Mouse (Mus musculus) limb, embryonic 14.5 days (tissue): ENCODE measurements at regions not wholly inside any gene's neighbourhood (a gene's known extent, or its start where the extent isn't known, plus 50 kb on each side); places are given as distances from the start of the nearest gene placed in this dataset.
A peak's percentile ranks its signal among the peaks of the same experiment; 100 is the strongest.

Experiments used
- ATAC-seq: fragments of 200-750 bp; cut with Nextera tagmentation; 2 replicates; pipeline ENCODE4 v1.8.0; 2017; ENCODE audit warnings: low read depth, moderate number of reproducible peaks, moderate TSS enrichment; ENCODE audit not compliant: low FRiP score
- DNase-seq: peaks from one replicate; pipeline ENCODE4 v3.0.0-alpha.2; 2015; ENCODE audit warnings: low spot score
- H3K27ac ChIP-seq: fragments of 300-500 bp; sonication (generic); replicated peaks from 2 replicates; pipeline ENCODE4 v1.5.1; 2014; ENCODE audit warnings: low read depth, mild to moderate bottlenecking, low read length, moderate library complexity, mixed read lengths
- H3K27me3 ChIP-seq: fragments of 300-500 bp; sonication (generic); 2 replicates; pipeline ENCODE4 v1.6.1; 2014; ENCODE audit warnings: low read length, mixed read lengths; ENCODE audit not compliant: control insufficient read depth, insufficient read depth
- H3K36me3 ChIP-seq: fragments of 300-500 bp; sonication (generic); 2 replicates; pipeline ENCODE4 v1.6.1; 2014; ENCODE audit warnings: mild to moderate bottlenecking, low read length, moderate library complexity, mixed read lengths; ENCODE audit not compliant: control insufficient read depth, insufficient read depth
- H3K4me1 ChIP-seq: fragments of 300-500 bp; sonication (generic); 2 replicates; pipeline ENCODE4 v1.6.1; 2014; ENCODE audit warnings: antibody characterized with exemption, low read length, mixed read lengths; ENCODE audit not compliant: control insufficient read depth, insufficient read depth
- H3K4me2 ChIP-seq: fragments of 300-500 bp; sonication (generic); replicated peaks from 2 replicates; pipeline ENCODE4 v1.6.1; 2014; ENCODE audit warnings: low read depth, mild to moderate bottlenecking, low read length, moderate library complexity; ENCODE audit not compliant: severe bottlenecking
- H3K4me3 ChIP-seq: fragments of 300-500 bp; sonication (generic); replicated peaks from 2 replicates; pipeline ENCODE4 v1.5.1; 2014; ENCODE audit warnings: low read length
- H3K9ac ChIP-seq: fragments of 300-500 bp; sonication (generic); 2 replicates; pipeline ENCODE4 v1.6.1; 2014; ENCODE audit warnings: mild to moderate bottlenecking, low read depth, low read length, moderate library complexity; ENCODE audit not compliant: severe bottlenecking
- H3K9me3 ChIP-seq: fragments of 300-500 bp; sonication (generic); 2 replicates; pipeline ENCODE4 v1.6.1; 2016; ENCODE audit warnings: low read length; ENCODE audit not compliant: control insufficient read depth
- POLR2A ChIP-seq: fragments of 200-500 bp; IDR thresholded peaks from 2 replicates; pipeline ENCODE4 v1.8.0; 2012; ENCODE audit warnings: inconsistent platforms, mild to moderate bottlenecking, moderate library complexity, borderline replicate concordance; ENCODE audit not compliant: insufficient read depth, insufficient read length; ENCODE audit errors: extremely low read depth
- WGBS: fragments of 180-500 bp; shearing (Covaris S2); extraction: QIAGEN DNeasy Blood & Tissue Kit; methylation state at CpG from one replicate; pipeline ENCODE4 v1.1.7; 2014; 5-methylcytosine and 5-hydroxymethylcytosine counted together

- H3K27ac ChIP-seq, result no peak overlapping the region
- H3K4me2 ChIP-seq, result no peak overlapping the region
- 75% methylated on average over 9 of the region's 9 CpGs for WGBS
- no peaks in the 10 kb centered on the region for H3K4me1 ChIP-seq
- DNase-seq (peak; percentile 12), ATAC-seq (no peak)
- H3K27me3 ChIP-seq, result no peaks in the 10 kb centered on the region
- H3K4me3 ChIP-seq, result no peak overlapping the region
- no peaks in the 10 kb centered on the region for H3K36me3 ChIP-seq
- H3K9me3 ChIP-seq, result no peaks in the 10 kb centered on the region
- H3K9ac ChIP-seq, result no peak overlapping the region
- no peak for TF ChIP-seq POLR2A
Observed at GRCm38 (mm10) chr13:69932695-69933550, 130.7 kb downstream of the Med10 start.

- WGBS, result 55% methylated on average over 6 of the region's 6 CpGs
- ATAC-seq, result no peak
Observed at GRCm38 (mm10) chr13:69933551-69933845, 131.3 kb downstream of the Med10 start.

GRCm38 (mm10) chr13:69939791-69940190 is 137.6 kb downstream of the Med10 start:
- Histone ChIP-seq H3K9ac (no peak overlapping the region), H3K4me3 (no peak overlapping the region), H3K4me1 (no peaks in the 10 kb centered on the region), H3K27ac (no peak overlapping the region), H3K36me3 (no peaks in the 10 kb centered on the region), H3K27me3 (no peaks in the 10 kb centered on the region), H3K4me2 (no peak overlapping the region), H3K9me3 (no peaks in the 10 kb centered on the region)
- ATAC-seq (no peak), DNase-seq (no peak)
- TF ChIP-seq POLR2A, result no peak
- WGBS, result 93% methylated on average over 4 of the region's 4 CpGs

More at GRCm38 (mm10) chr13:69933551-69933845, 131.3 kb downstream of the Med10 start:
- H3K27ac ChIP-seq, result no peak overlapping the region
- no peak overlapping the region for H3K4me2 ChIP-seq
- H3K4me3 ChIP-seq, result no peak overlapping the region
- no peaks in the 10 kb centered on the region for H3K4me1 ChIP-seq
- H3K27me3 ChIP-seq, result no peaks in the 10 kb centered on the region
- no peak overlapping the region for H3K9ac ChIP-seq
- no peak for TF ChIP-seq POLR2A
- DNase-seq, result no peak
- no peaks in the 10 kb centered on the region for H3K9me3 ChIP-seq
- H3K36me3 ChIP-seq, result no peaks in the 10 kb centered on the region

- WGBS, result 29% methylated on average over 1 of the region's 1 CpGs
- Histone ChIP-seq H3K4me1 (no peaks in the 10 kb centered on the region), H3K9ac (no peak overlapping the region), H3K4me3 (no peak overlapping the region), H3K27me3 (no peaks in the 10 kb centered on the region), H3K4me2 (no peak overlapping the region), H3K27ac (no peak overlapping the region), H3K9me3 (no peaks in the 10 kb centered on the region), H3K36me3 (no peaks in the 10 kb centered on the region)
- DNase-seq, result no peak
- ATAC-seq, result no peak
- TF ChIP-seq POLR2A, result no peak
Observed at GRCm38 (mm10) chr13:69944651-69945050, 142.5 kb downstream of the Med10 start.

GRCm38 (mm10) chr13:69946615-69947014 is 144.4 kb downstream of the Med10 start:
- ATAC-seq (no peak), DNase-seq (no peak)
- Histone ChIP-seq H3K4me3 (no peak overlapping the region), H3K4me2 (no peak overlapping the region), H3K9me3 (no peaks in the 10 kb centered on the region), H3K27ac (no peak overlapping the region), H3K27me3 (no peaks in the 10 kb centered on the region), H3K4me1 (no peaks in the 10 kb centered on the region), H3K9ac (no peak overlapping the region), H3K36me3 (no peaks in the 10 kb centered on the region)
- 67% methylated on average over 7 of the region's 7 CpGs for WGBS
- TF ChIP-seq POLR2A, result no peak
